Mouse (Mus musculus): Measurements from ENCODE around the gene Slc25a51. TPM values are rescaled to one million over a fixed set of nuclear protein-coding genes. Genes with fewer than 3 reads are reported as not detected.

Gene Slc25a51
- total and polyA plus RNA-seq, 2 experiments from 2014 or later, result 69.7 to 132 TPM

DNA sequence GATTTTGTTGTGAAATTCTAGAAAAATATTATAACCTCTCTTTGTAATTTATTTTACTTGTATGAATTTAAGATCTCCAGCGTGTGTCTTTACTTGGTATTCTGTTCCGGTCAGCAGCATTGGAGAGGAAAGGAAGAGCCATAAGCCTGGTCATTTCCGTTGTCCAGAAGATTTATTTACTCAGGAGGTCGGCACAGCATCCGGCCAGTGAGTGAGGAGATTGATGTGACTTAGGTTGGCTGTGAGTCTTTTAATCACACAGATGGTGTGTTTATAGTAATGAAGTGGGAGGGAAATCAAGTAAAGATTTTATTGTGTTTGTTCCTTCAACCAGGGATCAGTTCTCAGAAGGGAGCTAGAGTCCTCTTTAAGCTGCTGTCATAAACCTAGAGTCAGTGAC lies 33.7 kb downstream of the Slc25a51 start:
- no peak for ATAC-seq (ENCODE audit: low FRiP score)
- Histone ChIP-seq H3K9me3 (ENCODE audit: low read length) (no peaks in the 10 kb centered on the region), H3K27me3 (ENCODE audit: insufficient read depth, low read length) (no peaks in the 10 kb centered on the region)

DNA sequence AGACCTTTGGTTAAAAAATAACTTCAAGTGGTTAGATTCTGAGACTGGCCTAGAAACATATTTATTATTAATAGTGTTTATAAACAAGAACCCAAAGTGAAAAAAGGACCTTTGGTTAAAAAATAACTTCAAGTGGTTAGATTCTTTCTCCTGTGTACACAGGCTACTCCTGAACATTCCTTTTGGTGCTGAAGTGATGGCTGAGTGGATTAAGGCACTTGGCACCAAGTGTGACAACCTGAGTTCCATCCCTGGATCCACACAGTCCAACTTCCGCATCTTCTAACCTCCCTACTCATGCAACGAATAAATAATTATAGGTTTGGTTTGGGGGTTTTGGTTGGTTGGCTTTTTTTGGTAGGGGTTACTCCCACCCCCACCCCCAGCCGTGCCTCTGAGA lies 37.3 kb downstream of the Slc25a51 start:
- ATAC-seq (ENCODE audit: low FRiP score), result no peak
- no peaks in the 10 kb centered on the region for H3K9me3 ChIP-seq (ENCODE audit: low read length)
- H3K4me2 ChIP-seq (ENCODE audit: low read depth, low read length, poor library complexity, severe bottlenecking), result no peak overlapping the region
- H3K9ac ChIP-seq (replicated peaks; ENCODE audit: low read length, poor library complexity, severe bottlenecking), result no peak overlapping the region
- no peak for TF ChIP-seq CTCF (IDR thresholded peaks at IDR 0.05)
- no peak overlapping the region for H3K27ac ChIP-seq (ENCODE audit: low read depth, low read length)
- H3K27me3 ChIP-seq (ENCODE audit: insufficient read depth, low read length), result no peaks in the 10 kb centered on the region
- no peaks in the 10 kb centered on the region for H3K4me1 ChIP-seq (ENCODE audit: insufficient read depth, low read length)
- DNase-seq (ENCODE audit: low spot score), result no peak
- 90% methylated on average over 3 of the region's 3 CpGs for WGBS
- no peak overlapping the region for H3K4me3 ChIP-seq (ENCODE audit: low read depth, low read length)
- peaks cover 30% of the 10 kb centered on the region for H3K36me3 ChIP-seq (ENCODE audit: insufficient read depth, low read length)

More for the DNA sequence above, 33.7 kb downstream of the Slc25a51 start:
- no peak for TF ChIP-seq CTCF (IDR thresholded peaks at IDR 0.05)
- no peak for DNase-seq (ENCODE audit: low spot score)
- H3K4me1 ChIP-seq (ENCODE audit: insufficient read depth, low read length), result no peaks in the 10 kb centered on the region
- H3K4me2 ChIP-seq (ENCODE audit: low read depth, low read length, poor library complexity, severe bottlenecking), result no peak overlapping the region
- H3K9ac ChIP-seq (replicated peaks; ENCODE audit: low read length, poor library complexity, severe bottlenecking), result no peak overlapping the region
- WGBS, result 96% methylated on average over 5 of the region's 5 CpGs
- no peak overlapping the region for H3K4me3 ChIP-seq (ENCODE audit: low read depth, low read length)
- H3K36me3 ChIP-seq (ENCODE audit: insufficient read depth, low read length), result peaks cover 32% of the 10 kb centered on the region
- H3K27ac ChIP-seq (ENCODE audit: low read depth, low read length), result no peak overlapping the region

DNA sequence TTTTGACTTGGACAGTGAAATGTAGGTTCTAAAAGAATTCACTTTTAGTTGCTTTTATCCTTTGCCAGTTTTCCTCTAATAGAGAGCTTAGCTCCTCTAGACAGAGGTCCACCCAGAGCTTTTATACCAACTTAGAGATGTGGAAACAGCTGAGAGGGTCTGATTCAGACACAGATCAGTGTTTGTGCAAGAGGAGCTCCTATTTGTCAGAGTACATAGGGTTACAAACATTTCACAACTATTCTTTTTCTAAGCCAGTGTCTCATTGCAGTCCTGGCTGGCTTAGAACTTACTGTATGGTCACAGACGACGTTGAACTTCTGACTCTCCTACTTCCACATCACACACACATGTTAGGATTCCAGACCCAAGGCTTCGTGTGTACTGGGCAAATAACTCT lies 51.9 kb downstream of the Slc25a51 start:
- Histone ChIP-seq H3K4me1 (ENCODE audit: insufficient read depth, low read length) (no peaks in the 10 kb centered on the region), H3K36me3 (ENCODE audit: insufficient read depth, low read length) (peaks cover 4% of the 10 kb centered on the region), H3K27ac (ENCODE audit: low read depth, low read length) (no peak overlapping the region), H3K4me3 (ENCODE audit: low read depth, low read length) (no peak overlapping the region), H3K9me3 (ENCODE audit: low read length) (no peaks in the 10 kb centered on the region), H3K4me2 (ENCODE audit: low read depth, low read length, poor library complexity, severe bottlenecking) (no peak overlapping the region), H3K27me3 (ENCODE audit: insufficient read depth, low read length) (no peaks in the 10 kb centered on the region), H3K9ac (replicated peaks; ENCODE audit: low read length, poor library complexity, severe bottlenecking) (no peak overlapping the region)
- no peak for ATAC-seq (ENCODE audit: low FRiP score)
- no peak for TF ChIP-seq CTCF (IDR thresholded peaks at IDR 0.05)
- no peak for DNase-seq (ENCODE audit: low spot score)
- WGBS, result 85% methylated on average over 3 of the region's 3 CpGs

Small RNA genes lying within 50 kb of the gene (microRNA-seq; reads per million reads assigned to microRNA genes)
- not detected for gene Gm25692 (ENCODE audit: borderline number of aligned reads)

Other genes with a start within 250 kb of the Slc25a51 start
- 5.9 and 9.6 TPM in 2 replicates for gene Frmpd1, start 223.9 kb downstream of the Slc25a51 start, total RNA-seq (2014; rRNA removed)
- gene Frmpd1, start 223.9 kb downstream of the Slc25a51 start, polyA plus RNA-seq (2015; fragmentation: Nextera tagmentation; extraction: Ambion mirVana), result 3.0 and 3.2 TPM in 2 replicates
- 9.7 and 12.5 TPM in 2 replicates for gene Trmt10b, start 111.6 kb downstream of the Slc25a51 start, total RNA-seq (2014; rRNA removed)
- 22.2 and 23.3 TPM in 2 replicates for gene Trmt10b, start 111.6 kb downstream of the Slc25a51 start, polyA plus RNA-seq (2015; fragmentation: Nextera tagmentation; extraction: Ambion mirVana)
- 29.0 and 62.5 TPM in 2 replicates for gene Dcaf10, start 66.7 kb downstream of the Slc25a51 start, total RNA-seq (2014; rRNA removed)
- 9.0 and 10.1 TPM in 2 replicates for gene Dcaf10, start 66.7 kb downstream of the Slc25a51 start, polyA plus RNA-seq (2015; fragmentation: Nextera tagmentation; extraction: Ambion mirVana)
- gene Exosc3, start 66.0 kb downstream of the Slc25a51 start, total RNA-seq (2014; rRNA removed), result 19.9 and 26.2 TPM in 2 replicates
- 21.3 and 24.3 TPM in 2 replicates for gene Exosc3, start 66.0 kb downstream of the Slc25a51 start, polyA plus RNA-seq (2015; fragmentation: Nextera tagmentation; extraction: Ambion mirVana)
- 18.1 and 21.9 TPM in 2 replicates for gene Shb, start 123.7 kb upstream of the Slc25a51 start, total RNA-seq (2014; rRNA removed)
- 5.2 and 5.8 TPM in 2 replicates for gene Shb, start 123.7 kb upstream of the Slc25a51 start, polyA plus RNA-seq (2015; fragmentation: Nextera tagmentation; extraction: Ambion mirVana)